In genomic region chr7:37394965-37395426, GRCm38 (mm10) we compare ENCODE assay signal across 11 mouse cellular contexts.
DNase-seq lines count a peak whose midpoint lies in the region; ATAC-seq and TF ChIP-seq lines count a peak whose summit lies in the region.
"Had no signal": no experiment of that assay in that cellular context is flagged by ENCODE, and none has a peak within 500 bp of the region (broad histone marks: within the 10 kb centered on the region; RNA-seq: fewer than 3 reads in every experiment).

No protein-coding gene starts in this region.

- H3K9me3 ChIP-seq in embryonic facial prominence, embryonic 13.5 days = no peaks in the 10 kb centered on the region
- H3K9me3 ChIP-seq in embryonic facial prominence, embryonic 10.5 days = no peaks in the 10 kb centered on the region
- H3K9me3 ChIP-seq in midbrain, embryonic 13.5 days = no peaks in the 10 kb centered on the region

- no peaks in the 10 kb centered on the region for H3K36me3 ChIP-seq in embryonic facial prominence, embryonic 13.5 days
- H3K36me3 ChIP-seq in embryonic facial prominence, embryonic 10.5 days (replicated peaks) = no peaks in the 10 kb centered on the region
- no peaks in the 10 kb centered on the region for H3K36me3 ChIP-seq in midbrain, embryonic 13.5 days

- H3K27ac ChIP-seq in embryonic facial prominence, embryonic 13.5 days = no peak overlapping the region
- H3K27ac ChIP-seq in embryonic facial prominence, embryonic 10.5 days (replicated peaks) = no peak overlapping the region
- no peak overlapping the region for H3K27ac ChIP-seq in midbrain, embryonic 13.5 days
- no peak overlapping the region for H3K27ac ChIP-seq in layer of hippocampus, adult 2 months

- H3K4me3 ChIP-seq in embryonic facial prominence, embryonic 13.5 days = no peak overlapping the region
- no peak overlapping the region for H3K4me3 ChIP-seq in embryonic facial prominence, embryonic 10.5 days
- H3K4me3 ChIP-seq in midbrain, embryonic 13.5 days (replicated peaks) = no peak overlapping the region
- H3K4me3 ChIP-seq in layer of hippocampus, adult 2 months = no peak overlapping the region

- no peak for DNase-seq in embryonic facial prominence, embryonic 10.5 days (ENCODE audit: low spot score)
- peak; percentile 77 for DNase-seq in left cerebral cortex, postnatal 4 days
- DNase-seq in left cerebral cortex, postnatal 25 days (ENCODE audit: low spot score in 2 of 2) = no peak
- DNase-seq in cerebellum, postnatal 36 days = peak; percentile 60 to 63
- DNase-seq in left cerebral cortex, adult 18-20 months (ENCODE audit: low spot score in 2 of 2) = no peak
- no peak for DNase-seq in layer of hippocampus, adult 2 months (ENCODE audit: low spot score in 2 of 2)
- DNase-seq: adrenal gland, postnatal 10 days; gastrocnemius, postnatal 25 days; layer of hippocampus, postnatal 36 days had no signal

- WGBS in embryonic facial prominence, embryonic 13.5 days = 62% methylated on average over 8 of the region's 8 CpGs
- WGBS in embryonic facial prominence, embryonic 10.5 days = 59% methylated on average over 8 of the region's 8 CpGs
- 55% methylated on average over 8 of the region's 8 CpGs for WGBS in midbrain, embryonic 13.5 days

- intact Hi-C loops in left cerebral cortex, postnatal 4 days (cut with DNase I) = no loop called here
- intact Hi-C loops in left cerebral cortex, postnatal 25 days (cut with DNase I) = no loop called here

- peaks cover 15% of the 10 kb centered on the region; the same call in 1 of the 2 replicates for H3K27me3 ChIP-seq in embryonic facial prominence, embryonic 13.5 days
- H3K27me3 ChIP-seq in embryonic facial prominence, embryonic 10.5 days (replicated peaks; ENCODE audit: low read depth, poor library complexity, severe bottlenecking) = no peaks in the 10 kb centered on the region; the same call in 1 of the 2 replicates
- no peaks in the 10 kb centered on the region for H3K27me3 ChIP-seq in midbrain, embryonic 13.5 days

- no peak overlapping the region for H3K9ac ChIP-seq in embryonic facial prominence, embryonic 13.5 days
- no peak overlapping the region for H3K9ac ChIP-seq in midbrain, embryonic 13.5 days (replicated peaks)

- TF ChIP-seq CTCF in layer of hippocampus, adult 2 months (conservative IDR thresholded peaks at IDR 0.05) = no peak

- no peaks in the 10 kb centered on the region for H3K4me1 ChIP-seq in embryonic facial prominence, embryonic 13.5 days
- peaks cover 14% of the 10 kb centered on the region for H3K4me1 ChIP-seq in embryonic facial prominence, embryonic 10.5 days
- H3K4me1 ChIP-seq in midbrain, embryonic 13.5 days (replicated peaks) = peaks cover 13% of the 10 kb centered on the region

- H3K4me2 ChIP-seq in embryonic facial prominence, embryonic 13.5 days = no peak overlapping the region
- H3K4me2 ChIP-seq in midbrain, embryonic 13.5 days (replicated peaks) = no peak overlapping the region

- ATAC-seq in embryonic facial prominence, embryonic 13.5 days (ENCODE audit: insufficient number of reproducible peaks, insufficient read depth, low FRiP score, low TSS enrichment, low read depth) = 0 out of 2 replicates have a peak, but pooled peaks have one; percentile 39
- peak; percentile 78 for ATAC-seq in midbrain, embryonic 13.5 days

Comparison
In these comparisons a context has a peak if more than half of its experiments do, and no peak if none do; other contexts are left out.
1. DNase-seq: peak in left cerebral cortex, postnatal 4 days (single experiment) and cerebellum, postnatal 36 days (2 of 2); none in embryonic facial prominence, embryonic 10.5 days (single experiment), left cerebral cortex, postnatal 25 days (0 of 2), left cerebral cortex, adult 18-20 months (0 of 2) and layer of hippocampus, adult 2 months (0 of 2).